Mouse (Mus musculus): ENCODE results near the gene Zbtb38.

GRCm38 (mm10) chr9:96669877-96670276, 82.8 kb downstream of the Zbtb38 start:
- no peak for TF ChIP-seq CTCF (IDR thresholded peaks at IDR 0.05; ENCODE audit: control insufficient read depth, insufficient read depth, insufficient read length)
- no peak for TF ChIP-seq MAX (IDR thresholded peaks at IDR 0.05)
